Mouse (Mus musculus) limb, embryonic 14.5 days (tissue): Measurements from ENCODE around the gene Rsph1. TPM values are rescaled to one million over a fixed set of nuclear protein-coding genes. Genes with fewer than 3 reads are reported as not detected.

Source experiments
- ATAC-seq: fragments of 200-750 bp; cut with Nextera tagmentation; 2 replicates; pipeline ENCODE4 v1.8.0; 2017; ENCODE audit warnings: low read depth, moderate number of reproducible peaks, moderate TSS enrichment; ENCODE audit not compliant: low FRiP score
- DNase-seq: peaks from one replicate; pipeline ENCODE4 v3.0.0-alpha.2; 2015; ENCODE audit warnings: low spot score
- H3K27ac ChIP-seq: fragments of 300-500 bp; sonication (generic); replicated peaks from 2 replicates; pipeline ENCODE4 v1.5.1; 2014; ENCODE audit warnings: low read depth, mild to moderate bottlenecking, low read length, moderate library complexity, mixed read lengths
- H3K27me3 ChIP-seq: fragments of 300-500 bp; sonication (generic); 2 replicates; pipeline ENCODE4 v1.6.1; 2014; ENCODE audit warnings: low read length, mixed read lengths; ENCODE audit not compliant: control insufficient read depth, insufficient read depth
- H3K36me3 ChIP-seq: fragments of 300-500 bp; sonication (generic); 2 replicates; pipeline ENCODE4 v1.6.1; 2014; ENCODE audit warnings: mild to moderate bottlenecking, low read length, moderate library complexity, mixed read lengths; ENCODE audit not compliant: control insufficient read depth, insufficient read depth
- H3K4me1 ChIP-seq: fragments of 300-500 bp; sonication (generic); 2 replicates; pipeline ENCODE4 v1.6.1; 2014; ENCODE audit warnings: antibody characterized with exemption, low read length, mixed read lengths; ENCODE audit not compliant: control insufficient read depth, insufficient read depth
- H3K4me2 ChIP-seq: fragments of 300-500 bp; sonication (generic); replicated peaks from 2 replicates; pipeline ENCODE4 v1.6.1; 2014; ENCODE audit warnings: low read depth, mild to moderate bottlenecking, low read length, moderate library complexity; ENCODE audit not compliant: severe bottlenecking
- H3K4me3 ChIP-seq: fragments of 300-500 bp; sonication (generic); replicated peaks from 2 replicates; pipeline ENCODE4 v1.5.1; 2014; ENCODE audit warnings: low read length
- H3K9ac ChIP-seq: fragments of 300-500 bp; sonication (generic); 2 replicates; pipeline ENCODE4 v1.6.1; 2014; ENCODE audit warnings: mild to moderate bottlenecking, low read depth, low read length, moderate library complexity; ENCODE audit not compliant: severe bottlenecking
- H3K9me3 ChIP-seq: fragments of 300-500 bp; sonication (generic); 2 replicates; pipeline ENCODE4 v1.6.1; 2016; ENCODE audit warnings: low read length; ENCODE audit not compliant: control insufficient read depth
- POLR2A ChIP-seq: fragments of 200-500 bp; IDR thresholded peaks from 2 replicates; pipeline ENCODE4 v1.8.0; 2012; ENCODE audit warnings: inconsistent platforms, mild to moderate bottlenecking, moderate library complexity, borderline replicate concordance; ENCODE audit not compliant: insufficient read depth, insufficient read length; ENCODE audit errors: extremely low read depth
- WGBS: fragments of 180-500 bp; shearing (Covaris S2); extraction: QIAGEN DNeasy Blood & Tissue Kit; methylation state at CpG from one replicate; pipeline ENCODE4 v1.1.7; 2014; 5-methylcytosine and 5-hydroxymethylcytosine counted together
- polyA plus RNA-seq, 2 experiments: library from polyadenylated mRNA; depleted of rRNA in 1 of 2; stranded (reverse) in 1 of 2; unstranded in 1 of 2; fragments of >200 nt; fragmentation: Nextera tagmentation in 1 of 2; extraction: Ambion mirVana in 1 of 2; gene quantifications; 2 replicates each; pipeline versions ENCODE4 v1.2.1 to v1.2.3; 2012 to 2014

Rsph1 gene
- polyA plus RNA-seq, 2 experiments: 0.18 to 0.33 TPM

DNA sequence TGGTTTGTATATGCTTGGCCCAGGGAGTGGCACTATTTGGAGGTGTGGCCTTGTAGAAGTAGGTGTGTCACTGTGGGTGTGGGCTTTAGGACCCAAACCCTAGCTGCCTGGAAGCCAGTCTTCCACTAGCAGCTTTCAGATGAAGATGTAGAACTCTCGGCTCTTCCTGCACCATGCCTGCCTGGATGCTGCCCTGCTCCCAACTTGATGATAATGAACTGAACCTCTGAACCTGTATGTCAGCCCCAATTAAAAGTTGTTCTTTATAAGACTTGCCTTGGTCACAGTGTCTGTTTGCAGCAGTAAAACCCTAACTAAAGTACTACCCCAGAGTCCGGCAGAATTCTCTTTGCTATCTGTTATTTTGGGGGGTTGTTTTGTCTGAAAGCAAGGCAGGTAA is 7.4 kb downstream of the Rsph1 start:
- H3K4me3 ChIP-seq: no peak overlapping the region
- no peak overlapping the region for H3K9ac ChIP-seq
- no peak overlapping the region for H3K4me2 ChIP-seq
- ATAC-seq: no peak
- H3K36me3 ChIP-seq: no peaks in the 10 kb centered on the region
- TF ChIP-seq POLR2A: no peak
- no peak for DNase-seq
- no peaks in the 10 kb centered on the region for H3K27me3 ChIP-seq
- 89% methylated on average over 2 of the region's 2 CpGs for WGBS
- H3K27ac ChIP-seq: no peak overlapping the region
- no peaks in the 10 kb centered on the region for H3K9me3 ChIP-seq
- no peaks in the 10 kb centered on the region for H3K4me1 ChIP-seq

- H3K9ac ChIP-seq: no peak overlapping the region
- H3K9me3 ChIP-seq: no peaks in the 10 kb centered on the region
- DNase-seq: no peak
- no peak for TF ChIP-seq POLR2A
- WGBS: 70% methylated on average over 1 of the region's 1 CpGs
- no peaks in the 10 kb centered on the region for H3K4me1 ChIP-seq
- no peak overlapping the region for H3K27ac ChIP-seq
- H3K4me3 ChIP-seq: no peak overlapping the region
- ATAC-seq: no peak
- no peaks in the 10 kb centered on the region for H3K27me3 ChIP-seq
- no peaks in the 10 kb centered on the region for H3K36me3 ChIP-seq
- no peak overlapping the region for H3K4me2 ChIP-seq
Observed at GRCm38 (mm10) chr17:31268016-31268415, 9.2 kb downstream of the Rsph1 start.

DNA sequence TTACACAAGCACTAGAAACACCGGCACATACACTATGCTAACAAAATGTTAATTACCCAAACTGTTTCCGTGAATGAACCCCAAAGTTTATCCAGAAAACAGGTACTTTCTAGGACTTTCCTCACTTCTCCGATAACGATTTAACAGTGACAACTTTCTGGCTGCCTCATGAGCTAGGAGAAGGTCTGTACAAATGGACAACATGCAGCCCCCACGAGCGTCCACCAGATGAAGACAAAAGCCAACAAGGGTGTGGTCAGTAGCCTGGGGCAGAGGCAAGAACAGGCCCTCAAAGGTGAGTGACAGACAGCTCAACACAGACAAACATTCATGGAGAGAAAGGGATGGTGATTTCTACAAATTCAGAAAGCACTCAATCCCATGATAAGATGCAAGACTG is 9.6 kb downstream of the Rsph1 start:
- no peaks in the 10 kb centered on the region for H3K27me3 ChIP-seq
- DNase-seq (no peak), ATAC-seq (no peak)
- no peak for TF ChIP-seq POLR2A
- no peak overlapping the region for H3K4me2 ChIP-seq
- no peaks in the 10 kb centered on the region for H3K9me3 ChIP-seq
- H3K36me3 ChIP-seq: no peaks in the 10 kb centered on the region
- H3K9ac ChIP-seq: no peak overlapping the region
- H3K4me3 ChIP-seq: no peak overlapping the region
- H3K27ac ChIP-seq: no peak overlapping the region
- WGBS: 75% methylated on average over 6 of the region's 6 CpGs
- H3K4me1 ChIP-seq: no peaks in the 10 kb centered on the region

DNA sequence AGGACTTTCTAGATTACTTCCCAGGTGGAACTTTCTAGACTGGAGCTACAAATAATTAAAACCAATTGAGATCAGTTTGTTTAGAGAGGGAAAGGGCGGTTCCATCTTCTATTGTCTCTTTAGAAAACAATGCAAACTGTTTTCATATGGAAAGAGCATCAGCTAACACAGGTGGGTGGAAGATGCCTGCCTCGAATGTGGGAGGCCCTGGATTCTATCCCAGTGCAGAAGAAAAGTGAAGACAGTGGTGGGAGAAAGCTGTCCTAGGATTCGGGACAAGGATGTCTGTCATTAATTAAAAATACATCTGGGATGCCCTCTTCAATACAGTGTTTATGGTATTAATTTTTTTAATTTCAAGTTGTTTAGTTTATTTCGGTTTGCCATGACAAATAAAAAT is 10.0 kb downstream of the Rsph1 start:
- no peak for TF ChIP-seq POLR2A
- Histone ChIP-seq H3K27ac (no peak overlapping the region), H3K4me1 (no peaks in the 10 kb centered on the region), H3K9me3 (no peaks in the 10 kb centered on the region), H3K36me3 (no peaks in the 10 kb centered on the region), H3K4me3 (no peak overlapping the region), H3K4me2 (no peak overlapping the region), H3K27me3 (no peaks in the 10 kb centered on the region), H3K9ac (no peak overlapping the region)
- no peak for DNase-seq
- 74% methylated on average over 4 of the region's 4 CpGs for WGBS
- ATAC-seq: no peak

DNA sequence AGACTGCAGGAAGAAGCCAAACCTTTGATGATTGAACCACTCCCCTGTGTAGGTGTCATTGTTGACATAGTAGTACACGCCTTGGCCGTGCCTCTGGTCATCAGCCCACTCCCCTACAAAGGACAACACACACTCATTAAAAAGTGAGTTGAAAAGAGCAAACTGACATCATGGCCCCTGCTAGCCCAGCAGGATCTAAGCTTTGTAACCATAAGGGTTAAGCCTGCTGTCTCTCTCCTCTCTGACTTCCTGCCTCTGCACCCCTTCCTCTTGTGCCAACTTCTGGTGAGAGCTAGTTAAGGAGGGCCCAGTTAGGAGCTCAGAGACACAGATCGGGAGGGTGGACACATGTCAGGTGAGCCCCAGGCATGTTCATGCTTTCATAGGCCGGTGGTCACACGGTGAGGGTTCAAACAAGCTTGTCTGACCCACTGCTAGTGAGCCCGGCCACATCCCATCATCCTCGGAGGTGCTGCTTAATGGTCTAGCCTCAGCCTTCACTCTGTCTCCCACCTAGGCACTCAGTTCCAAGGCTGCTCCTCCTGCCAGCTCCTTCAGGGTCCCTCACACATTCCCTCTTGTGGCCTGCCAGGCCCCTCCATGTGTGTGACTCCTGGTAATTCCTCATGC is 10.7 kb downstream of the Rsph1 start:
- Histone ChIP-seq H3K4me3 (no peak overlapping the region), H3K36me3 (no peaks in the 10 kb centered on the region), H3K27ac (no peak overlapping the region), H3K9ac (no peak overlapping the region), H3K4me2 (no peak overlapping the region), H3K9me3 (no peaks in the 10 kb centered on the region), H3K4me1 (no peaks in the 10 kb centered on the region), H3K27me3 (no peaks in the 10 kb centered on the region)
- WGBS: 71% methylated on average over 7 of the region's 7 CpGs
- no peak for TF ChIP-seq POLR2A
- ATAC-seq: no peak
- no peak for DNase-seq

- Histone ChIP-seq H3K27ac (no peak overlapping the region), H3K9ac (no peak overlapping the region), H3K4me1 (no peaks in the 10 kb centered on the region), H3K4me2 (no peak overlapping the region), H3K9me3 (no peaks in the 10 kb centered on the region), H3K36me3 (no peaks in the 10 kb centered on the region), H3K27me3 (no peaks in the 10 kb centered on the region), H3K4me3 (no peak overlapping the region)
- 88% methylated on average over 9 of the region's 9 CpGs for WGBS
- no peak for ATAC-seq
- no peak for DNase-seq
- no peak for TF ChIP-seq POLR2A
Observed at GRCm38 (mm10) chr17:31265831-31266230, 11.4 kb downstream of the Rsph1 start.
